Mouse (Mus musculus) CH12.LX (cell line): Measurements from ENCODE around the gene Fbln5. TPM values are rescaled to one million over a fixed set of nuclear protein-coding genes. Genes with fewer than 3 reads are reported as not detected.

ENCODE experiments used
- DNase-seq: peaks from one replicate; pipeline ENCODE4 v3.0.0-alpha.2; 2013; ENCODE audit errors: extremely low read depth
- H3K27ac ChIP-seq: 2 replicates; pipeline ENCODE4 v1.5.1; 2012; ENCODE audit warnings: low read depth, mild to moderate bottlenecking, control low read depth, moderate library complexity; ENCODE audit not compliant: insufficient read depth
- H3K27me3 ChIP-seq: replicated peaks from 2 replicates; pipeline ENCODE3; 2012; ENCODE audit warnings: inconsistent platforms
- H3K36me3 ChIP-seq, 2 experiments: replicated peaks in 1 of 2; 2 replicates each; pipeline versions ENCODE3 to v1.6.1; 2012; ENCODE audit warnings: inconsistent platforms in 1 of 2, low read length in 1 of 2, mild to moderate bottlenecking in 1 of 2, mixed read lengths in 1 of 2, moderate library complexity in 1 of 2; ENCODE audit not compliant: control insufficient read depth in 1 of 2, insufficient read depth in 1 of 2
- H3K4me1 ChIP-seq, 2 experiments: 2 replicates each; pipeline ENCODE4 v1.6.1; 2012; ENCODE audit warnings: inconsistent platforms in 1 of 2, moderate library complexity in 1 of 2; ENCODE audit not compliant: insufficient read depth in 2 of 2, control insufficient read depth in 1 of 2
- H3K4me2 ChIP-seq: 2 replicates; pipeline ENCODE4 v1.6.1; 2012; ENCODE audit warnings: low read depth, mild to moderate bottlenecking, control low read depth; ENCODE audit not compliant: poor library complexity, insufficient read depth, severe bottlenecking
- H3K4me3 ChIP-seq, 3 experiments: fragments of 150-350 bp in 1 of 3; sonication (generic) in 1 of 3; replicated peaks in 1 of 3; 2 replicates each; pipeline versions ENCODE3 to v1.5.1; 2011 to 2012; ENCODE audit warnings: low read depth in 2 of 3, low read length in 2 of 3, mild to moderate bottlenecking in 2 of 3, moderate library complexity in 2 of 3, control low read depth in 1 of 3, improper control_type of control experiment in 1 of 3, inconsistent platforms in 1 of 3, mixed read lengths in 1 of 3; ENCODE audit not compliant: poor library complexity in 1 of 3
- H3K79me2 ChIP-seq: replicated peaks from 2 replicates; pipeline ENCODE4 v1.6.1; 2012; ENCODE audit warnings: mild to moderate bottlenecking, moderate library complexity; ENCODE audit not compliant: control insufficient read depth, poor library complexity, insufficient read depth, severe bottlenecking; ENCODE audit errors: extremely low read depth
- H3K9ac ChIP-seq: 2 replicates; pipeline ENCODE4 v1.6.1; 2012; ENCODE audit warnings: low read depth, mild to moderate bottlenecking, control low read depth, moderate library complexity; ENCODE audit not compliant: insufficient read depth
- H3K9me3 ChIP-seq: replicated peaks from 2 replicates; pipeline ENCODE3; 2012; ENCODE audit warnings: low read length, inconsistent platforms, mixed read lengths
- CHD2 ChIP-seq: IDR thresholded peaks from 2 replicates; pipeline ENCODE4 v1.6.1; 2011; ENCODE audit warnings: low read length, improper control_type of control experiment
- CTCF ChIP-seq, 2 experiments: IDR thresholded peaks in 1 of 2; conservative IDR thresholded peaks in 1 of 2; 2 replicates each; pipeline ENCODE4 v1.5.1; 2011 to 2012; ENCODE audit warnings: low read depth in 2 of 2, low read length in 2 of 2, improper control_type of control experiment in 1 of 2, inconsistent platforms in 1 of 2, mild to moderate bottlenecking in 1 of 2, moderate library complexity in 1 of 2
- E2F4 ChIP-seq: IDR thresholded peaks from 2 replicates; pipeline ENCODE4 v1.6.1; 2011; ENCODE audit warnings: low read depth, low read length, improper control_type of control experiment; ENCODE audit not compliant: insufficient replicate concordance
- ELF1 ChIP-seq: IDR thresholded peaks from 2 replicates; pipeline ENCODE4 v1.6.1; 2014; ENCODE audit warnings: low read depth, mild to moderate bottlenecking, inconsistent platforms, low read length, improper control_type of control experiment
- EP300 ChIP-seq: IDR thresholded peaks from 2 replicates; pipeline ENCODE4 v1.6.1; 2011; ENCODE audit warnings: low read length, improper control_type of control experiment
- ETS1 ChIP-seq: conservative IDR thresholded peaks from 2 replicates; pipeline ENCODE4 v1.6.1; 2012; ENCODE audit warnings: low read depth, mild to moderate bottlenecking, inconsistent platforms, low read length, improper control_type of control experiment, moderate library complexity
- GABPA ChIP-seq: IDR thresholded peaks from 2 replicates; pipeline ENCODE4 v1.6.1; 2012; ENCODE audit warnings: low read depth, low read length, improper control_type of control experiment, inconsistent platforms; ENCODE audit not compliant: insufficient replicate concordance
- HCFC1 ChIP-seq: IDR thresholded peaks from 2 replicates; pipeline ENCODE4 v1.6.1; 2012; ENCODE audit warnings: low read depth, mild to moderate bottlenecking, inconsistent platforms, low read length, improper control_type of control experiment
- IRF4 ChIP-seq: IDR thresholded peaks from 2 replicates; pipeline ENCODE4 v1.6.1; 2014; ENCODE audit warnings: low read depth, mild to moderate bottlenecking, inconsistent platforms, low read length, improper control_type of control experiment
- JUN ChIP-seq: IDR thresholded peaks from 2 replicates; pipeline ENCODE4 v1.6.1; 2011; ENCODE audit warnings: low read depth, mild to moderate bottlenecking, low read length, improper control_type of control experiment, moderate library complexity; ENCODE audit not compliant: insufficient read depth
- JUND ChIP-seq: conservative IDR thresholded peaks from 2 replicates; pipeline ENCODE4 v1.6.1; 2011; ENCODE audit warnings: low read depth, low read length, improper control_type of control experiment
- KAT2A ChIP-seq: IDR thresholded peaks from 2 replicates; pipeline ENCODE4 v1.6.1; 2012; ENCODE audit warnings: low read length, improper control_type of control experiment, inconsistent platforms; ENCODE audit not compliant: insufficient replicate concordance
- MAFK ChIP-seq: IDR thresholded peaks from 2 replicates; pipeline ENCODE4 v1.6.1; 2011; ENCODE audit warnings: low read length, improper control_type of control experiment; ENCODE audit not compliant: insufficient replicate concordance
- MAZ ChIP-seq: IDR thresholded peaks from 2 replicates; pipeline ENCODE4 v1.6.1; 2012; ENCODE audit warnings: low read depth, mild to moderate bottlenecking, inconsistent platforms, low read length, improper control_type of control experiment, moderate library complexity
- MEF2A ChIP-seq: IDR thresholded peaks from 2 replicates; pipeline ENCODE4 v1.6.1; 2014; ENCODE audit warnings: low read depth, mild to moderate bottlenecking, inconsistent platforms, low read length, improper control_type of control experiment, borderline replicate concordance
- MXI1 ChIP-seq: IDR thresholded peaks from 2 replicates; pipeline ENCODE4 v1.6.1; 2011; ENCODE audit warnings: mild to moderate bottlenecking, low read depth, low read length, improper control_type of control experiment
- MYC ChIP-seq: IDR thresholded peaks from 2 replicates; pipeline ENCODE4 v1.6.1; 2011; ENCODE audit warnings: low read depth, mild to moderate bottlenecking, improper control_type of control experiment, low read length
- NELFE ChIP-seq: IDR thresholded peaks from 2 replicates; pipeline ENCODE4 v1.6.1; 2011; ENCODE audit warnings: low read depth, low read length, improper control_type of control experiment
- RAD21 ChIP-seq: IDR thresholded peaks from 2 replicates; pipeline ENCODE4 v1.6.1; 2011; ENCODE audit warnings: low read depth, mild to moderate bottlenecking, low read length, improper control_type of control experiment, moderate library complexity
- SIN3A ChIP-seq: IDR thresholded peaks from 2 replicates; pipeline ENCODE4 v1.6.1; 2012; ENCODE audit warnings: low read length, improper control_type of control experiment, inconsistent platforms
- SMC3 ChIP-seq: IDR thresholded peaks from 2 replicates; pipeline ENCODE4 v1.6.1; 2011; ENCODE audit warnings: low read depth, low read length, improper control_type of control experiment
- TBP ChIP-seq: conservative IDR thresholded peaks from 2 replicates; pipeline ENCODE4 v1.6.1; 2011; ENCODE audit warnings: low read depth, low read length, improper control_type of control experiment
- TCF12 ChIP-seq: IDR thresholded peaks from 2 replicates; pipeline ENCODE4 v1.6.1; 2014; ENCODE audit warnings: low read depth, mild to moderate bottlenecking, inconsistent platforms, low read length, improper control_type of control experiment
- UBTF ChIP-seq: IDR thresholded peaks from 2 replicates; pipeline ENCODE4 v1.6.1; 2012; ENCODE audit warnings: low read depth, mild to moderate bottlenecking, inconsistent platforms, low read length, improper control_type of control experiment, moderate library complexity
- USF1 ChIP-seq: IDR thresholded peaks from 2 replicates; pipeline ENCODE4 v1.6.1; 2014; ENCODE audit warnings: low read depth, mild to moderate bottlenecking, inconsistent platforms, low read length, improper control_type of control experiment
- ZC3H11A ChIP-seq: IDR thresholded peaks from 2 replicates; pipeline ENCODE4 v1.6.1; 2012; ENCODE audit warnings: low read depth, mild to moderate bottlenecking, inconsistent platforms, low read length, improper control_type of control experiment
- ZKSCAN1 ChIP-seq: IDR thresholded peaks from 2 replicates; pipeline ENCODE4 v1.6.1; 2012; ENCODE audit warnings: low read depth, inconsistent platforms, low read length, improper control_type of control experiment, borderline replicate concordance
- ZNF384 ChIP-seq: IDR thresholded peaks from 2 replicates; pipeline ENCODE4 v1.6.1; 2012; ENCODE audit warnings: low read depth, low read length, improper control_type of control experiment, inconsistent platforms
- dilution Hi-C: fragments of 300-500 bp; cut with MboI; formaldehyde crosslinking; loops from 2 replicates; pipeline ENCODE4 v1.14.3; 2020; ENCODE audit warnings: low sequenced_read_pairs; ENCODE audit not compliant: extremely low pct_unique_long_range_greater_than_20kb, extremely low pct_ligation_motif_present
- in situ Hi-C: fragments of 300-500 bp; cut with MboI; formaldehyde crosslinking; loops from 3 replicates; pipeline ENCODE4 v1.14.3; 2019; ENCODE audit warnings: low sequenced_read_pairs, low pct_ligation_motif_present, low pct_unique_long_range_greater_than_20kb, mixed read lengths
- polyA plus RNA-seq: library from polyadenylated mRNA; unstranded; fragments of >175 nt; gene quantifications from 2 replicates; pipeline ENCODE4 v1.2.1, GENCODE M21; 2012; ENCODE audit warnings: low read depth; ENCODE audit not compliant: insufficient read length
- total RNA-seq, 2 experiments: library from RNA; depleted of rRNA; stranded (reverse); fragments of 300-350 nt in 1 of 2; fragments of >200 nt in 1 of 2; gene quantifications; 2 replicates each; pipeline ENCODE4 v1.2.3; 2012 to 2014

Fbln5 gene
- total and polyA plus RNA-seq, 3 experiments, result 0.04 to 3.2 (median 0.11) TPM

DNA sequence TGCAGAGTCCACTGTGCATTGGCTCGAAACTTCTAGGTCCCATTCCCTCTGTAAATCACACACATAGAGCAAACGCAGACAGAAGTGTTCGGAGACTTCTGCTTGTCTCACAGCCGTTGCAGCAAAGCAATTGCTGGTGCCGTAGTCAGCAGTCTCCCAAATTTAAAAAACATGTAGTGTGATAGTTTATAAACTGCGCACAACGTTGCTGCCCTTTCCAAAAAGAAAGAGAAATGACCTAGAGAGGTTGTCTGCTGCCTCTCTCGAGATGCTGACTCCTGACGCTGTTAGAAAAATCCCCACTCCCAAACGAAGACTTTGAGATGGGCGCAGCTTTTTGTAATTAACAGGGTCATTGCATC lies 628 bp downstream of the Fbln5 start:
- no peaks in the 10 kb centered on the region for H3K9me3 ChIP-seq
- no peaks in the 10 kb centered on the region for H3K36me3 ChIP-seq
- no peak overlapping the region for H3K27ac ChIP-seq
- H3K4me2 ChIP-seq, result peak overlapping the region; percentile 77
- peak overlapping the region; percentile 55 for H3K9ac ChIP-seq
- TF ChIP-seq MYC (no peak), RAD21 (no peak), JUN (no peak), ZNF384 (no peak), ELF1 (no peak), MAFK (no peak), KAT2A (no peak), E2F4 (no peak), MAZ (no peak), TBP (no peak), ETS1 (no peak), CHD2 (no peak), MEF2A (no peak), HCFC1 (no peak), CTCF (conservative IDR thresholded peaks at IDR 0.05 in 1 of 2, IDR thresholded peaks at IDR 0.05 in 1 of 2; ENCODE audit: low read depth in 2 of 2, low read length in 2 of 2) (no peak), TCF12 (no peak), NELFE (no peak)
- H3K4me3 ChIP-seq, result peak overlapping the region in 2 of 3 experiments; percentile 46 to 60
- peaks cover 3 to 5% of the 10 kb centered on the region in 2 experiments; a peak in 2 of 4 replicates for H3K4me1 ChIP-seq
- dilution Hi-C loops (no loop called here), in situ Hi-C loops (loop anchor here (25.0 kb wide), 1 partner anchor 369 kb away; no protein-coding TSS in a partner anchor)
- no peaks in the 10 kb centered on the region for H3K27me3 ChIP-seq
- no peaks in the 10 kb centered on the region for H3K79me2 ChIP-seq
- DNase-seq, result no peak

DNA sequence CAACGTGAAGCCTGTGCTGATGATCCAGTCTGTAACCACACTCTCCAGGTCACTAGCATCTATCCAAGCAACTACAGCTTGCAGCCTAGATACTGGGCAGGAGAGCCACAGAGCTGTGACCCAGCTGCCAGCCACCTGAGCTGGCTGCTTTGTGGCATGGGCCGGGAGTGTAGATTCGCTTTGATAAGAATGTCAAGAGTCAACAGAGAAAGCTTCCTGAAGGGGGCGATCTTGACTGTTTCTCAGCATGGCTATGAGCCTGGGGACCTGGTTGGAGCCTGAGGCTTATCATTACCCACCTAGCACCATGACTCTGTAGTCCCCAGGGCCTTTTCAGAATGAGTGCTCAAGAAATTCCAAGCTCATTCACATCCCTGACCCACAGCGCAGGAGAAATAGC lies 2.0 kb downstream of the Fbln5 start:
- Histone ChIP-seq H3K36me3 (no peaks in the 10 kb centered on the region), H3K27ac (no peak overlapping the region), H3K27me3 (no peaks in the 10 kb centered on the region), H3K9me3 (no peaks in the 10 kb centered on the region), H3K79me2 (no peaks in the 10 kb centered on the region), H3K4me3 (no peak overlapping the region)
- dilution Hi-C loops, result no loop called here
- peak; percentile 31 for DNase-seq
- TF ChIP-seq CTCF (conservative IDR thresholded peaks at IDR 0.05 in 1 of 2, IDR thresholded peaks at IDR 0.05 in 1 of 2; ENCODE audit: low read depth in 2 of 2, low read length in 2 of 2) (peak in 1 of 2 experiments; percentile 76; a peak in 2 of 4 replicates), IRF4 (peak; percentile 41; the same call in 1 of the 2 replicates), ZKSCAN1 (no peak), GABPA (no peak), HCFC1 (no peak), ZNF384 (no peak), MAZ (no peak), MAFK (no peak), MXI1 (no peak), SIN3A (no peak), EP300 (no peak), UBTF (no peak), RAD21 (peak; percentile 62), SMC3 (peak; percentile 52), JUND (no peak), USF1 (no peak), E2F4 (no peak), TBP (no peak), ZC3H11A (no peak)
- TF ChIP-seq, all 38 proteins: peak for 4
- Histone ChIP-seq H3K9ac (no peak overlapping the region), H3K4me1 (peaks cover 3% of the 10 kb centered on the region in 2 experiments; a peak in 2 of 4 replicates), H3K4me2 (peak overlapping the region; percentile 64; the same call in 1 of the 2 replicates)
- in situ Hi-C loops, result loop anchor here (25.0 kb wide), 1 partner anchor 370 kb away; no protein-coding TSS in a partner anchor
